Mouse (Mus musculus): ENCODE measurements around the gene Alk.

GRCm38 (mm10) chr17:72495395-72495794 lies 109.0 kb downstream of the Alk start:
- TF ChIP-seq POLR2A (IDR thresholded peaks at IDR 0.05; ENCODE audit: extremely low read depth, insufficient read depth, low read length) (no peak), CTCF (IDR thresholded peaks at IDR 0.05; ENCODE audit: low read depth, low read length) (no peak)
